Mouse (Mus musculus): ENCODE measurements around the gene Lsm2. TPM values are rescaled to one million over a fixed set of nuclear protein-coding genes. Genes with fewer than 3 reads are reported as not detected.
"Not testable (repeated sequence)": the region's sequence is repeated elsewhere in the genome, so short reads cannot be mapped to it uniquely, and the experiment has no call there.

Gene Lsm2
- polyA plus RNA-seq, 1 experiment from 2014 or later: 110 TPM

DNA sequence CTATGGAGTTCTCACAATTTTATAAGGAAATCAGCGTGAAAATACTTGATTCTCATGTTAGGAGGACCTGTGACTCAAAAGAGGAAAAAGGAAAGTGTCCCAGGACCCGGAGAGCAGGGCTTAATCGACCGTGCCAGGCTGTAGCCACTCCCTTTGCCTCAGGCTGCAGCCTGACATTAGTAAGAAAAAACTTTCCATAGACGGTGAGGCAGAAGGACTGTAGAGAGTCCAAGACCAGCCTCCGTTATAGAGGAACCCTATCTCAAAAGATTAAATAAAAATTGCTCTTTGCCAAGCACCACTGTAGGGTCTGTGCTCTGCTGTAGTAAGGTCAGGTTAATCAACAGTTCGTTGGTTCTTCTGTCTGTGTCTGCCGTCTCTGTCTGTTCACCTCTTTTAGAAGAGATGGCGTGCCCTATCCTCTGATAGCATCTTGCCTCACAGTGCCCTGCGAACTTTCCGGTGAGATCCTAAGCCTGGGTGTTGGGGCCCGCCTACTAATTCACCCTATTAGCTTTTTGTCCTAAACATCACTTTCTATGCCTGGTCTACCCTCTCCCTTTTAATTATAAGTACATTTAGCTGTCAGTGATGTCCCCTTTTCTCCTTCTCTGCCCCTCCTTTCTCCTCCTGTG, 21.7 kb upstream of the Lsm2 start:
- no peak for ATAC-seq (ENCODE audit: low FRiP score, low TSS enrichment)
- H3K4me3 ChIP-seq (replicated peaks; ENCODE audit: low read depth, low read length): peak overlapping the region; percentile 37
- no peaks in the 10 kb centered on the region for H3K9me3 ChIP-seq (ENCODE audit: control insufficient read depth, low read length)
- WGBS: 10% methylated on average over 12 of the region's 12 CpGs
- peak overlapping the region; percentile 70 for H3K4me2 ChIP-seq (ENCODE audit: low read length)
- 0 out of 2 replicates have a peak, but pooled peaks cover 5% of the 10 kb centered on the region for H3K4me1 ChIP-seq (ENCODE audit: control insufficient read depth, insufficient read depth, low read length)
- H3K9ac ChIP-seq (replicated peaks; ENCODE audit: low read length): no peak overlapping the region
- no peaks in the 10 kb centered on the region for H3K36me3 ChIP-seq (ENCODE audit: control insufficient read depth, insufficient read depth, low read length)
- no peak overlapping the region for H3K27ac ChIP-seq (replicated peaks; ENCODE audit: low read depth, low read length)
- H3K27me3 ChIP-seq (ENCODE audit: control insufficient read depth, insufficient read depth, low read length): 0 out of 2 replicates have a peak, but pooled peaks cover 10% of the 10 kb centered on the region
- DNase-seq: peak; percentile 6

- H3K9ac ChIP-seq (replicated peaks; ENCODE audit: low read length): no peak overlapping the region
- H3K4me1 ChIP-seq (ENCODE audit: control insufficient read depth, insufficient read depth, low read length): 0 out of 2 replicates have a peak, but pooled peaks cover 5% of the 10 kb centered on the region
- H3K27me3 ChIP-seq (ENCODE audit: control insufficient read depth, insufficient read depth, low read length): 0 out of 2 replicates have a peak, but pooled peaks cover 3% of the 10 kb centered on the region
- no peak overlapping the region for H3K27ac ChIP-seq (replicated peaks; ENCODE audit: low read depth, low read length)
- no peak overlapping the region for H3K4me3 ChIP-seq (replicated peaks; ENCODE audit: low read depth, low read length)
- no peak for ATAC-seq (ENCODE audit: low FRiP score, low TSS enrichment)
- H3K9me3 ChIP-seq (ENCODE audit: control insufficient read depth, low read length): no peaks in the 10 kb centered on the region
- no peaks in the 10 kb centered on the region for H3K36me3 ChIP-seq (ENCODE audit: control insufficient read depth, insufficient read depth, low read length)
- H3K4me2 ChIP-seq (ENCODE audit: low read length): no peak overlapping the region
- DNase-seq: no peak
These were observed 20.8 kb upstream of the Lsm2 start for GRCm38 (mm10) chr17:34960702-34961493.

GRCm38 (mm10) chr17:34962125-34962524, 19.5 kb upstream of the Lsm2 start:
- Histone ChIP-seq H3K9ac (replicated peaks; ENCODE audit: low read length) (no peak overlapping the region), H3K9me3 (ENCODE audit: control insufficient read depth, low read length) (no peaks in the 10 kb centered on the region), H3K27ac (replicated peaks; ENCODE audit: low read depth, low read length) (no peak overlapping the region), H3K4me1 (ENCODE audit: control insufficient read depth, insufficient read depth, low read length) (0 out of 2 replicates have a peak, but pooled peaks cover 5% of the 10 kb centered on the region), H3K36me3 (ENCODE audit: control insufficient read depth, insufficient read depth, low read length) (no peaks in the 10 kb centered on the region), H3K4me3 (replicated peaks; ENCODE audit: low read depth, low read length) (no peak overlapping the region), H3K4me2 (ENCODE audit: low read length) (no peak overlapping the region), H3K27me3 (ENCODE audit: control insufficient read depth, insufficient read depth, low read length) (no peaks in the 10 kb centered on the region)
- WGBS: 38% methylated on average over 3 of the region's 3 CpGs
- no peak for DNase-seq
- no peak for ATAC-seq (ENCODE audit: low FRiP score, low TSS enrichment)

DNA sequence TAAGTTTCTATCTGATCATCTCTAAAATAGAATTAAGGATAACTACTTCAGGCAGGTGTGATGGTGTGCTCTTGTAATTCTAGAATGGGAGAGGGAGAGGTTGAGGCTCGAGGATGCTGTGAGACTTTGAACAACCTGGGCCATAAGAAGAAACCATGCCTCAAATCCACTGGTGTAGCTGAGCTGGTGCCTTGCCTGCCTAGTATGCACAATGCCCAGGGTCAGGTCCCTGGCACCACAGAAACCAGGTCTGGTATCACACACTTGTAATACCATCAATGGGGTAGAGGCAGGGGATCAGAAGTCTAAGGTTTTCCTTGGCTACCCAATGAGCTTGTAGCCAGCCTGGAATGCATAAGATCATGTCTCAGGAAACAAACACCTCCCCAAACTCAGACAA, 18.8 kb upstream of the Lsm2 start:
- H3K4me2 ChIP-seq (ENCODE audit: low read length): no peak overlapping the region
- H3K9ac ChIP-seq (replicated peaks; ENCODE audit: low read length): no peak overlapping the region
- no peaks in the 10 kb centered on the region; the same call in 1 of the 2 replicates for H3K27me3 ChIP-seq (ENCODE audit: control insufficient read depth, insufficient read depth, low read length)
- H3K27ac ChIP-seq (replicated peaks; ENCODE audit: low read depth, low read length): no peak overlapping the region
- no peak overlapping the region for H3K4me3 ChIP-seq (replicated peaks; ENCODE audit: low read depth, low read length)
- ATAC-seq (ENCODE audit: low FRiP score, low TSS enrichment) (no peak), DNase-seq (no peak)
- H3K36me3 ChIP-seq (ENCODE audit: control insufficient read depth, insufficient read depth, low read length): no peaks in the 10 kb centered on the region
- 0 out of 2 replicates have a peak, but pooled peaks cover 5% of the 10 kb centered on the region for H3K4me1 ChIP-seq (ENCODE audit: control insufficient read depth, insufficient read depth, low read length)
- 50% methylated on average over 1 of the region's 1 CpGs for WGBS
- no peaks in the 10 kb centered on the region for H3K9me3 ChIP-seq (ENCODE audit: control insufficient read depth, low read length)

DNA sequence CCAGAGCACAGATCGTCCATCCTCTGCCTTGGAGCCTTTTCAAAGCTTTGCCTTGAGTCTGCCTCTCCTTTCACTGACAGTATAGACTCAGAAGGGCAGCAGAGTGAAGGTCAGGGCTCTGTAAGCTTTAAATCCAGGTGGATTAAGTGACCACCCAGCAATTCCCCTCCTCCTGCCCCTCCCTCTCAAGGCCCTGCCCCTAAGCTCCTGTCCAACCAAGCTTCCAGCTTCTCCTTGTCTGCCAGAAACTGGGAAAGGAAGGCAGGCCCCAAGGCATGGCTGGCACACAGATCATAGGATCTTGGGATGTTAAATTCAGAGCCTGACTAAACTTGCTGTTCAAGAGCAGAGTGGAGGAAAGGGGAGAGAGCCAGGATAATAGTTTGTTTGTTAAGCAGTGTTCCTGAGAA, 17.0 kb upstream of the Lsm2 start:
- no peaks in the 10 kb centered on the region for H3K36me3 ChIP-seq (ENCODE audit: control insufficient read depth, insufficient read depth, low read length)
- no peak for DNase-seq
- peak overlapping the region; percentile 1; the same call in 1 of the 2 replicates for H3K9ac ChIP-seq (replicated peaks; ENCODE audit: low read length)
- no peak overlapping the region for H3K27ac ChIP-seq (replicated peaks; ENCODE audit: low read depth, low read length)
- H3K27me3 ChIP-seq (ENCODE audit: control insufficient read depth, insufficient read depth, low read length): peaks cover 16% of the 10 kb centered on the region
- H3K4me2 ChIP-seq (ENCODE audit: low read length): no peak overlapping the region
- WGBS: 4% methylated on average over 1 of the region's 1 CpGs
- H3K4me3 ChIP-seq (replicated peaks; ENCODE audit: low read depth, low read length): no peak overlapping the region
- ATAC-seq (ENCODE audit: low FRiP score, low TSS enrichment): no peak
- no peaks in the 10 kb centered on the region for H3K9me3 ChIP-seq (ENCODE audit: control insufficient read depth, low read length)
- H3K4me1 ChIP-seq (ENCODE audit: control insufficient read depth, insufficient read depth, low read length): 0 out of 2 replicates have a peak, but pooled peaks cover 2% of the 10 kb centered on the region

DNA sequence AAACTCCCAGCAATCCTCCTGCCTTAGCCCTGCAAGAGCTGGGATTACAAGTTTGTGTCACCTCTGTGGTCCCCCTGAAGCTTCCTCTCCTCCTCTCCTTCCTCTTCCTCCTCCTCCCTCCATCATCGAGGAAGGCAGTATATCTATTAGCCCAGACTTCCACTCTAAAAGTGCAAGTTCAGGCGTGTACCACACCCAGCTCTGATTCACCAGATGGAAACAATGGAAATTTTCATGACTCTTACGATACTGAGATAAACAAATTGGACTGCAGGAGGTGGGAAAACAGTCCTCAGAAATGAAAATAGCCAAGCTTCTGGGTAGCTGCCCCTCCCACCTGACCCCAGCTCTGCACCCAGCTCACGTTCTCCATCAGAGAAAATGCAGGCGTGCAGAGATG, 16.0 kb upstream of the Lsm2 start:
- Histone ChIP-seq H3K27me3 (ENCODE audit: control insufficient read depth, insufficient read depth, low read length) (peaks cover 18% of the 10 kb centered on the region), H3K4me3 (replicated peaks; ENCODE audit: low read depth, low read length) (no peak overlapping the region), H3K4me1 (ENCODE audit: control insufficient read depth, insufficient read depth, low read length) (no peaks in the 10 kb centered on the region), H3K36me3 (ENCODE audit: control insufficient read depth, insufficient read depth, low read length) (no peaks in the 10 kb centered on the region), H3K9me3 (ENCODE audit: control insufficient read depth, low read length) (no peaks in the 10 kb centered on the region), H3K27ac (replicated peaks; ENCODE audit: low read depth, low read length) (no peak overlapping the region), H3K4me2 (ENCODE audit: low read length) (no peak overlapping the region), H3K9ac (replicated peaks; ENCODE audit: low read length) (no peak overlapping the region)
- ATAC-seq (ENCODE audit: low FRiP score, low TSS enrichment) (no peak), DNase-seq (no peak)
- WGBS: 84% methylated on average over 5 of the region's 5 CpGs

- not testable (repeated sequence) for H3K36me3 ChIP-seq (ENCODE audit: control insufficient read depth, insufficient read depth, low read length); H3K9me3 ChIP-seq (ENCODE audit: control insufficient read depth, low read length); H3K27ac ChIP-seq (replicated peaks; ENCODE audit: low read depth, low read length); ATAC-seq (ENCODE audit: low FRiP score, low TSS enrichment); DNase-seq; H3K4me2 ChIP-seq (ENCODE audit: low read length); H3K9ac ChIP-seq (replicated peaks; ENCODE audit: low read length); H3K4me1 ChIP-seq (ENCODE audit: control insufficient read depth, insufficient read depth, low read length); H3K4me3 ChIP-seq (replicated peaks; ENCODE audit: low read depth, low read length)
- 68% methylated on average over 6 of the region's 11 CpGs for WGBS
- peaks cover 18% of the 10 kb centered on the region for H3K27me3 ChIP-seq (ENCODE audit: control insufficient read depth, insufficient read depth, low read length)
These were observed 11.8 kb upstream of the Lsm2 start, which contains the start of gene Gm20481 for GRCm38 (mm10) chr17:34969822-34970221. Gene Gm20481, plus strand, starts transcription at chr17:34969912.

DNA sequence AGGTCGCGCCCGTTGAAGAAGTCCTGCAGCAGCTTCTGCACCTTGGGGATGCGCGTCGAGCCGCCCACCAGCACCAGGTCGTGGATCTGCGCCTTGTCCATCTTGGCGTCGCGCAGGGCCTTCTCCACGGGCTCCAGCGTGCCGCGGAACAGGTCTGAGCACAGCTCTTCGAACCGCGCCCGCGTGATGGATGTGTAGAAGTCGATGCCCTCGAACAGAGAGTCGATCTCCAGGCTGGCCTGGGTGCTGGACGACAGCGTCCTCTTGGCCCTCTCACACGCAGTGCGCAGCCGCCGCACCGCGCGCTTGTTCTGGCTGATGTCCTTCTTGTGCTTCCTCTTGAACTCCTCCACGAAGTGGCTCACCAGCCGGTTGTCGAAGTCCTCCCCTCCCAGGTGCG, 10.8 kb upstream of the Lsm2 start:
- H3K9me3 ChIP-seq (ENCODE audit: control insufficient read depth, low read length); ATAC-seq (ENCODE audit: low FRiP score, low TSS enrichment); H3K4me2 ChIP-seq (ENCODE audit: low read length); H3K36me3 ChIP-seq (ENCODE audit: control insufficient read depth, insufficient read depth, low read length); H3K27ac ChIP-seq (replicated peaks; ENCODE audit: low read depth, low read length); H3K9ac ChIP-seq (replicated peaks; ENCODE audit: low read length); H3K4me1 ChIP-seq (ENCODE audit: control insufficient read depth, insufficient read depth, low read length); DNase-seq; H3K4me3 ChIP-seq (replicated peaks; ENCODE audit: low read depth, low read length): not testable (repeated sequence)
- peaks cover 18% of the 10 kb centered on the region for H3K27me3 ChIP-seq (ENCODE audit: control insufficient read depth, insufficient read depth, low read length)
- WGBS: 40% methylated on average over 25 of the region's 37 CpGs

Data from midbrain, embryonic 14.5 days (tissue).